Comparison of ENCODE assay signal across 8 mouse cellular contexts in genomic region chr3:126597596-126598328, GRCm38 (mm10). TPM values are rescaled to one million over a fixed set of nuclear protein-coding genes. Genes with fewer than 3 reads are reported as not detected.
DNase-seq lines count a peak whose midpoint lies in the region; ATAC-seq and TF ChIP-seq lines count a peak whose summit lies in the region.

No protein-coding gene starts in this region.

- peak overlapping the region; percentile 92 for H3K9ac ChIP-seq in liver, adult 2 months (ENCODE audit: low read depth, low read length)
- H3K9ac ChIP-seq in embryonic facial prominence, embryonic 14.5 days (ENCODE audit: low read depth, low read length) = peak overlapping the region; percentile 93
- peak overlapping the region; percentile 89 for H3K9ac ChIP-seq in hindbrain, postnatal 0 days (replicated peaks; ENCODE audit: low read length)
- peak overlapping the region; percentile 62 for H3K9ac ChIP-seq in liver, embryonic 13.5 days
- peak overlapping the region; percentile 81 for H3K9ac ChIP-seq in neural tube, embryonic 15.5 days (replicated peaks)

- under 1% methylated on average over 29 of the region's 29 CpGs for WGBS in liver, adult 2 months
- 1% methylated on average over 29 of the region's 29 CpGs for WGBS in embryonic facial prominence, embryonic 14.5 days
- WGBS in hindbrain, postnatal 0 days = under 1% methylated on average over 29 of the region's 29 CpGs
- WGBS in liver, embryonic 13.5 days (ENCODE audit: insufficient replicate concordance) = under 1% methylated on average over 29 of the region's 29 CpGs
- under 1% methylated on average over 29 of the region's 29 CpGs for WGBS in neural tube, embryonic 15.5 days

- H3K27me3 ChIP-seq in liver, adult 2 months (ENCODE audit: control insufficient read depth, insufficient read depth, low read length) = no peaks in the 10 kb centered on the region
- no peaks in the 10 kb centered on the region for H3K27me3 ChIP-seq in Patski
- no peaks in the 10 kb centered on the region for H3K27me3 ChIP-seq in embryonic facial prominence, embryonic 14.5 days (replicated peaks; ENCODE audit: control insufficient read depth, insufficient read depth, low read length)
- no peaks in the 10 kb centered on the region for H3K27me3 ChIP-seq in hindbrain, postnatal 0 days (ENCODE audit: insufficient read depth, low read length)
- H3K27me3 ChIP-seq in liver, embryonic 13.5 days = peaks cover 24% of the 10 kb centered on the region
- no peaks in the 10 kb centered on the region for H3K27me3 ChIP-seq in neural tube, embryonic 15.5 days (replicated peaks)

- H3K4me3 ChIP-seq in liver, adult 2 months (ENCODE audit: insufficient read depth, low read depth, low read length) = peak overlapping the region; percentile 73
- peak overlapping the region; percentile 88 for H3K4me3 ChIP-seq in embryonic facial prominence, embryonic 14.5 days (ENCODE audit: low read depth, low read length)
- peak overlapping the region; percentile 89 for H3K4me3 ChIP-seq in hindbrain, postnatal 0 days (ENCODE audit: low read length)
- peak overlapping the region; percentile 67 for H3K4me3 ChIP-seq in liver, embryonic 13.5 days (replicated peaks)
- H3K4me3 ChIP-seq in neural tube, embryonic 15.5 days (replicated peaks) = peak overlapping the region; percentile 72

- peaks cover 5% of the 10 kb centered on the region; the same call in 1 of the 2 replicates for H3K36me3 ChIP-seq in liver, adult 2 months (ENCODE audit: control insufficient read depth, insufficient read depth, low read length)
- 0 out of 2 replicates have a peak, but pooled peaks cover 8% of the 10 kb centered on the region for H3K36me3 ChIP-seq in embryonic facial prominence, embryonic 14.5 days (ENCODE audit: control insufficient read depth, insufficient read depth, low read length)
- no peaks in the 10 kb centered on the region for H3K36me3 ChIP-seq in hindbrain, postnatal 0 days (ENCODE audit: insufficient read depth, low read length)
- no peaks in the 10 kb centered on the region for H3K36me3 ChIP-seq in liver, embryonic 13.5 days
- H3K36me3 ChIP-seq in neural tube, embryonic 15.5 days = no peaks in the 10 kb centered on the region

- H3K4me2 ChIP-seq in embryonic facial prominence, embryonic 14.5 days (ENCODE audit: low read depth, low read length) = peak overlapping the region; percentile 88
- peak overlapping the region; percentile 94 for H3K4me2 ChIP-seq in hindbrain, postnatal 0 days (ENCODE audit: low read depth, low read length)
- H3K4me2 ChIP-seq in liver, embryonic 13.5 days = peak overlapping the region; percentile 87
- H3K4me2 ChIP-seq in neural tube, embryonic 15.5 days = peak overlapping the region; percentile 85

- H3K4me1 ChIP-seq in liver, adult 2 months (ENCODE audit: control insufficient read depth, insufficient read depth, low read length) = 0 out of 2 replicates have a peak, but pooled peaks cover 2% of the 10 kb centered on the region
- H3K4me1 ChIP-seq in embryonic facial prominence, embryonic 14.5 days (ENCODE audit: control insufficient read depth, insufficient read depth, low read length) = peaks cover 6% of the 10 kb centered on the region; the same call in 1 of the 2 replicates
- no peaks in the 10 kb centered on the region; the same call in 1 of the 2 replicates for H3K4me1 ChIP-seq in hindbrain, postnatal 0 days (ENCODE audit: insufficient read depth, low read length)
- 0 out of 2 replicates have a peak, but pooled peaks cover 14% of the 10 kb centered on the region for H3K4me1 ChIP-seq in liver, embryonic 13.5 days (replicated peaks)
- H3K4me1 ChIP-seq in neural tube, embryonic 15.5 days = peaks cover 19% of the 10 kb centered on the region

- no peaks in the 10 kb centered on the region; the same call in 1 of the 2 replicates for H3K79me2 ChIP-seq in liver, adult 2 months (ENCODE audit: control insufficient read depth, insufficient read depth, low read length)

- CTCF ChIA-PET in Patski (lab: Charles Lee) = interaction anchor here (0.7 to 5.4 kb wide), 23 partner anchors 11 to 713 kb away, joined by 3 to 41 read pairs (median 4); no protein-coding TSS in a partner anchor

- peak overlapping the region; percentile 83 for H3K27ac ChIP-seq in liver, adult 2 months (replicated peaks; ENCODE audit: insufficient read depth, low read depth, low read length)
- peak overlapping the region; percentile 98 for H3K27ac ChIP-seq in embryonic facial prominence, embryonic 14.5 days (replicated peaks; ENCODE audit: low read depth, low read length)
- peak overlapping the region; percentile 99 for H3K27ac ChIP-seq in hindbrain, postnatal 0 days
- H3K27ac ChIP-seq in liver, embryonic 13.5 days = no peak overlapping the region
- H3K27ac ChIP-seq in neural tube, embryonic 15.5 days (replicated peaks) = peak overlapping the region; percentile 99

- no peak for TF ChIP-seq POLR2A in liver, adult 2 months (IDR thresholded peaks at IDR 0.05; ENCODE audit: extremely low read depth, insufficient read depth, low read length)

- peak; percentile 8 for ATAC-seq in Patski
- ATAC-seq in embryonic facial prominence, embryonic 14.5 days (ENCODE audit: low read depth) = no peak
- no peak for ATAC-seq in hindbrain, postnatal 0 days
- no peak for ATAC-seq in liver, embryonic 13.5 days (ENCODE audit: low read depth)
- no peak for ATAC-seq in neural tube, embryonic 15.5 days (ENCODE audit: low FRiP score)

- in situ Hi-C loops in Patski (cut with MboI; ENCODE audit: low pct_unique_long_range_greater_than_20kb) = loop anchor here (5.0 to 10.0 kb wide), 4 partner anchors 175 to 753 kb away; no protein-coding TSS in a partner anchor

- TF ChIP-seq CTCF in liver, adult 2 months (IDR thresholded peaks at IDR 0.05; ENCODE audit: low read depth, low read length) = no peak
- TF ChIP-seq CTCF in Patski (IDR thresholded peaks at IDR 0.05) = no peak
- no peak for TF ChIP-seq CTCF in hindbrain, postnatal 0 days (IDR thresholded peaks at IDR 0.05; ENCODE audit: low read depth)

- POLR2A ChIA-PET in Patski (lab: Charles Lee) = interaction anchor here (0.6 to 2.8 kb wide), 15 partner anchors 8 to 736 kb away, joined by 3 to 16 read pairs (median 4); no protein-coding TSS in a partner anchor

- peak; percentile 53 for DNase-seq in liver, adult 2 months (ENCODE audit: extremely low read depth, low read depth, low spot score)
- DNase-seq in liver (no peak), Patski (ENCODE audit: low read depth, low spot score) (no peak)
- peak; percentile 40 for DNase-seq in embryonic facial prominence, embryonic 14.5 days (ENCODE audit: low spot score)
- DNase-seq in hindbrain, postnatal 0 days (ENCODE audit: low spot score) = peak; percentile 51
- no peak for DNase-seq in liver, embryonic 13.5 days
- DNase-seq in spleen, postnatal 14 days (ENCODE audit: low spot score in 2 of 2) = no peak

- peaks cover 4% of the 10 kb centered on the region; the same call in 1 of the 2 replicates for H3K9me3 ChIP-seq in embryonic facial prominence, embryonic 14.5 days (ENCODE audit: control insufficient read depth, low read length)
- no peaks in the 10 kb centered on the region for H3K9me3 ChIP-seq in hindbrain, postnatal 0 days (ENCODE audit: low read length)
- H3K9me3 ChIP-seq in liver, embryonic 13.5 days (replicated peaks) = no peaks in the 10 kb centered on the region
- no peaks in the 10 kb centered on the region for H3K9me3 ChIP-seq in neural tube, embryonic 15.5 days (replicated peaks)

RNA-seq across cellular contexts. Expression of gene Camk2d, which starts 1.7 kb away (rescaled TPM):
- 9.4 and 10.9 TPM in 2 replicates for total RNA-seq in liver, adult 2 months (2014; rRNA removed)
- polyA plus RNA-seq in liver, adult 2 months (2012; rRNA removed) = 5.0 and 5.9 TPM in 2 replicates
- 99.0 TPM for polyA plus RNA-seq in Patski (2021)
- 40.8 and 40.9 TPM in 2 replicates for polyA plus RNA-seq in embryonic facial prominence, embryonic 14.5 days (2014; fragmentation: Nextera tagmentation; extraction: Ambion mirVana)
- total RNA-seq in hindbrain, postnatal 0 days (2014; rRNA removed) = 137 and 178 TPM in 2 replicates
- polyA plus RNA-seq in hindbrain, postnatal 0 days (2015; fragmentation: Nextera tagmentation; extraction: Ambion mirVana) = 95.3 and 97.8 TPM in 2 replicates
- 2.9 and 3.8 TPM in 2 replicates for polyA plus RNA-seq in liver, embryonic 13.5 days (2015; fragmentation: Nextera tagmentation; extraction: Ambion mirVana)
- 119 and 134 TPM in 2 replicates for polyA plus RNA-seq in neural tube, embryonic 15.5 days (2015; fragmentation: Nextera tagmentation; extraction: Ambion mirVana)

Comparison
In these comparisons a context has a peak if more than half of its experiments do, and no peak if none do; other contexts are left out.
1. DNase-seq: peak in liver, adult 2 months (single experiment), embryonic facial prominence, embryonic 14.5 days (single experiment) and hindbrain, postnatal 0 days (single experiment); none in liver (single experiment), Patski (single experiment), liver, embryonic 13.5 days (single experiment) and spleen, postnatal 14 days (0 of 2).
2. Peak in every context shown above with its lines, with median percentiles within 50 percentile points of each other: H3K4me3 ChIP-seq, H3K9ac ChIP-seq and H3K4me2 ChIP-seq.